Mouse (Mus musculus): Measurements from ENCODE around the gene Tbc1d19. TPM values are rescaled to one million over a fixed set of nuclear protein-coding genes. Genes with fewer than 3 reads are reported as not detected.

The Tbc1d19 gene
- 46.8 and 50.1 TPM in 2 replicates for polyA plus RNA-seq (2015; fragmentation: Nextera tagmentation; extraction: Ambion mirVana)

GRCm38 (mm10) chr5:53809115-53809991 is at the start of gene Tbc1d19:
TSS of gene Tbc1d19 (plus strand) at chr5:53809606.
- WGBS: 7% methylated on average over 36 of the region's 36 CpGs
- peak within 1 kb of the TSS; percentile 79 for H3K4me2 ChIP-seq (replicated peaks)
- H3K36me3 ChIP-seq: no peaks in the 10 kb centered on the region; the same call in 1 of the 2 replicates
- H3K27ac ChIP-seq: no peak within 1 kb of the TSS; the same call in 1 of the 2 replicates
- peak within 1 kb of the TSS; percentile 67 for H3K4me3 ChIP-seq
- ATAC-seq (ENCODE audit: low FRiP score, low read depth): peak; percentile 99
- no peaks in the 10 kb centered on the region for H3K9me3 ChIP-seq
- H3K4me1 ChIP-seq: peaks cover 14% of the 10 kb centered on the region
- H3K27me3 ChIP-seq: no peaks in the 10 kb centered on the region
- H3K9ac ChIP-seq: peak within 1 kb of the TSS; percentile 76

GRCm38 (mm10) chr5:53759912-53760311 is 49.5 kb upstream of the Tbc1d19 start:
- Histone ChIP-seq H3K9me3 (no peaks in the 10 kb centered on the region), H3K36me3 (no peaks in the 10 kb centered on the region), H3K4me1 (no peaks in the 10 kb centered on the region), H3K4me2 (replicated peaks) (no peak overlapping the region), H3K9ac (no peak overlapping the region), H3K27ac (no peak overlapping the region), H3K4me3 (no peak overlapping the region), H3K27me3 (no peaks in the 10 kb centered on the region)
- 80% methylated on average over 4 of the region's 4 CpGs for WGBS
- no peak for ATAC-seq (ENCODE audit: low FRiP score, low read depth)

GRCm38 (mm10) chr5:53760914-53761313 is 48.5 kb upstream of the Tbc1d19 start:
- WGBS: 88% methylated on average over 3 of the region's 3 CpGs
- H3K27ac ChIP-seq: no peak overlapping the region

GRCm38 (mm10) chr5:53761346-53761745 is 48.1 kb upstream of the Tbc1d19 start:
- Histone ChIP-seq H3K9ac (no peak overlapping the region), H3K9me3 (no peaks in the 10 kb centered on the region)
- no peak for ATAC-seq (ENCODE audit: low FRiP score, low read depth)

More at GRCm38 (mm10) chr5:53760914-53761313, 48.5 kb upstream of the Tbc1d19 start:
- Histone ChIP-seq H3K4me2 (replicated peaks) (no peak overlapping the region), H3K4me3 (no peak overlapping the region), H3K4me1 (no peaks in the 10 kb centered on the region), H3K9ac (no peak overlapping the region), H3K27me3 (no peaks in the 10 kb centered on the region), H3K36me3 (no peaks in the 10 kb centered on the region), H3K9me3 (no peaks in the 10 kb centered on the region)
- no peak for ATAC-seq (ENCODE audit: low FRiP score, low read depth)

GRCm38 (mm10) chr5:53784818-53785520 is 24.4 kb upstream of the Tbc1d19 start:
- WGBS: 63% methylated on average over 12 of the region's 12 CpGs
- no peak for ATAC-seq (ENCODE audit: low FRiP score, low read depth)
- Histone ChIP-seq H3K4me1 (no peaks in the 10 kb centered on the region), H3K27ac (no peak overlapping the region), H3K9ac (no peak overlapping the region), H3K27me3 (no peaks in the 10 kb centered on the region), H3K4me3 (no peak overlapping the region), H3K36me3 (no peaks in the 10 kb centered on the region), H3K4me2 (replicated peaks) (no peak overlapping the region), H3K9me3 (no peaks in the 10 kb centered on the region)

More at GRCm38 (mm10) chr5:53761346-53761745, 48.1 kb upstream of the Tbc1d19 start:
- Histone ChIP-seq H3K36me3 (no peaks in the 10 kb centered on the region), H3K27me3 (no peaks in the 10 kb centered on the region), H3K4me2 (replicated peaks) (no peak overlapping the region), H3K27ac (no peak overlapping the region), H3K4me1 (no peaks in the 10 kb centered on the region), H3K4me3 (no peak overlapping the region)
- WGBS: 74% methylated on average over 3 of the region's 3 CpGs

- WGBS: 68% methylated on average over 2 of the region's 2 CpGs
- ATAC-seq (ENCODE audit: low FRiP score, low read depth): no peak
These were observed 8.0 kb upstream of the Tbc1d19 start for GRCm38 (mm10) chr5:53801379-53801778.

GRCm38 (mm10) chr5:53819711-53820110 is 10.3 kb downstream of the Tbc1d19 start:
- Histone ChIP-seq H3K9me3 (no peaks in the 10 kb centered on the region), H3K36me3 (no peaks in the 10 kb centered on the region), H3K27me3 (no peaks in the 10 kb centered on the region), H3K4me2 (replicated peaks) (no peak overlapping the region), H3K4me3 (no peak overlapping the region), H3K4me1 (no peaks in the 10 kb centered on the region), H3K9ac (no peak overlapping the region), H3K27ac (no peak overlapping the region)
- ATAC-seq (ENCODE audit: low FRiP score, low read depth): no peak
- WGBS: 87% methylated on average over 7 of the region's 7 CpGs

More at GRCm38 (mm10) chr5:53801379-53801778, 8.0 kb upstream of the Tbc1d19 start:
- Histone ChIP-seq H3K9ac (no peak overlapping the region), H3K27me3 (no peaks in the 10 kb centered on the region), H3K27ac (no peak overlapping the region), H3K4me2 (replicated peaks) (no peak overlapping the region), H3K4me3 (no peak overlapping the region), H3K4me1 (no peaks in the 10 kb centered on the region), H3K36me3 (no peaks in the 10 kb centered on the region), H3K9me3 (no peaks in the 10 kb centered on the region)

GRCm38 (mm10) chr5:53825886-53826285 is 16.5 kb downstream of the Tbc1d19 start:
- no peak overlapping the region for H3K9ac ChIP-seq
- no peaks in the 10 kb centered on the region for H3K27me3 ChIP-seq
- H3K4me3 ChIP-seq: no peak overlapping the region
- 64% methylated on average over 7 of the region's 7 CpGs for WGBS
- H3K36me3 ChIP-seq: peaks cover 9% of the 10 kb centered on the region
- no peaks in the 10 kb centered on the region for H3K4me1 ChIP-seq
- no peaks in the 10 kb centered on the region for H3K9me3 ChIP-seq
- H3K4me2 ChIP-seq (replicated peaks): no peak overlapping the region
- ATAC-seq (ENCODE audit: low FRiP score, low read depth): no peak
- no peak overlapping the region for H3K27ac ChIP-seq

- no peak overlapping the region for H3K27ac ChIP-seq
- 94% methylated on average over 4 of the region's 4 CpGs for WGBS
- no peak overlapping the region for H3K4me3 ChIP-seq
- no peaks in the 10 kb centered on the region for H3K4me1 ChIP-seq
- no peak for ATAC-seq (ENCODE audit: low FRiP score, low read depth)
- no peaks in the 10 kb centered on the region for H3K27me3 ChIP-seq
- peaks cover 20% of the 10 kb centered on the region for H3K36me3 ChIP-seq
- no peak overlapping the region for H3K9ac ChIP-seq
- H3K4me2 ChIP-seq (replicated peaks): no peak overlapping the region
- H3K9me3 ChIP-seq: no peaks in the 10 kb centered on the region
These were observed 25.1 kb downstream of the Tbc1d19 start for GRCm38 (mm10) chr5:53834489-53834888.

- H3K4me3 ChIP-seq: no peak overlapping the region
- peaks cover 11% of the 10 kb centered on the region for H3K36me3 ChIP-seq
- no peaks in the 10 kb centered on the region for H3K4me1 ChIP-seq
- WGBS: 86% methylated on average over 5 of the region's 5 CpGs
- no peak overlapping the region for H3K9ac ChIP-seq
- H3K4me2 ChIP-seq (replicated peaks): no peak overlapping the region
- no peak for ATAC-seq (ENCODE audit: low FRiP score, low read depth)
- no peak overlapping the region for H3K27ac ChIP-seq
- no peaks in the 10 kb centered on the region for H3K9me3 ChIP-seq
- H3K27me3 ChIP-seq: no peaks in the 10 kb centered on the region
These were observed 31.9 kb downstream of the Tbc1d19 start for GRCm38 (mm10) chr5:53841256-53841655.

- no peak overlapping the region for H3K4me3 ChIP-seq
- no peaks in the 10 kb centered on the region for H3K4me1 ChIP-seq
- H3K36me3 ChIP-seq: peaks cover 21% of the 10 kb centered on the region
- H3K9ac ChIP-seq: no peak overlapping the region
- no peak overlapping the region for H3K27ac ChIP-seq
- H3K27me3 ChIP-seq: no peaks in the 10 kb centered on the region
- no peaks in the 10 kb centered on the region for H3K9me3 ChIP-seq
- 36% methylated on average over 2 of the region's 2 CpGs for WGBS
- H3K4me2 ChIP-seq (replicated peaks): no peak overlapping the region
- ATAC-seq (ENCODE audit: low FRiP score, low read depth): no peak
These were observed 39.0 kb downstream of the Tbc1d19 start for GRCm38 (mm10) chr5:53848294-53848942.

- Histone ChIP-seq H3K4me3 (no peak overlapping the region), H3K36me3 (peaks cover 26% of the 10 kb centered on the region), H3K9ac (no peak overlapping the region), H3K27me3 (no peaks in the 10 kb centered on the region), H3K4me2 (replicated peaks) (no peak overlapping the region), H3K9me3 (no peaks in the 10 kb centered on the region), H3K4me1 (no peaks in the 10 kb centered on the region), H3K27ac (no peak overlapping the region)
- 83% methylated on average over 5 of the region's 5 CpGs for WGBS
- ATAC-seq (ENCODE audit: low FRiP score, low read depth): no peak
These were observed 43.2 kb downstream of the Tbc1d19 start for GRCm38 (mm10) chr5:53852574-53852973.

Measured in limb, embryonic 13.5 days (tissue).